Mouse (Mus musculus) urinary bladder, postnatal 36 days (tissue): ENCODE measurements around the gene Frmd5.
A peak's percentile ranks its signal among the peaks of the same experiment; 100 is the strongest.
"Not testable (repeated sequence)": the region's sequence is repeated elsewhere in the genome, so short reads cannot be mapped to it uniquely, and the experiment has no call there.

Experiments
- DNase-seq, 2 experiments: peaks; one replicate each; pipeline ENCODE4 v3.0.0; 2022; ENCODE audit warnings: low spot score in 2 of 2, mixed read lengths in 1 of 2

Frmd5 gene

DNA sequence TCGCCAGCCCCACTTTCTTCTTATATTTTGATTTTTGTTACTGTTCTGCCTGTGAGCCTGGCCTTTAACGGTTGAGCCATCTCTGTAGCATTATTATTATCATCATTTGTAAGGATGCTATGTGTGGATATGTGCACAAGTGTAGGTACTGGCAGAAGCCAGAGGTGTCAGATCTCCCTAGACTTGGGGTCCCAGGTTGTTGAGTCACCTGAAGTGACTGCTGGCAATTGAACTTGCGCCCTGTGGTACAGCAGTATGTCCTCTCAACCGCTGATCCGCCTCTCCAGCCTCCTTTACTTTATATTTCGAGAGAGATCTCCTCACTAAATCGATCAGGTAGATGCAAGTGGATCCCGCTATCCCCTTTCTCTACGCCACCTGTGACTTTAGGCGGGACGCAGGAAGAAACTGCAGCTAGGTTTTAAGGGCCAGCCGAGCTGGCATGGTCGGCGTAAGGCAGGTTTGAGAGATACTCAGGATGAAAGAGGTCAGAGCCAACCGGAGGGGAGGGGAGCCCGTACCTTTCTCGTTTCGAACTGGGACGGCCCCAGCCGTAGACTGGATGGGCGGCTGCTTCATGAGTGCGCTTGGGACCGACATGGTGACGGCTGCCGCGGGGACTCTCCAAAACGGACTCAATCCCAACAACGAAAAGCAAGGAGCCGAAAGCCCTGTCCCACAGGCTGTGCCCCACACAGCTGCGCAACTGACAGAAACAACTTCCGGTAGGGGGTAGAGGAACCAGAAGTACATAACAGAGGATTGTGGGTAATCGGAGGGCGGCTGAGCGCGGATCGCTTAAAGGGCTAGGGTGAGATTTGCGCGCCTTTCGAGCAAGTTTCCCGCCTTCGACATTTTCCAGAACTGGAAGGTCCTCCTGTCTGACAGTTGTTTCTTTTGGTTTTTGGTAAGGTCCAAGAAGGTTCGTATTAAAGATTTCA, 300.7 kb downstream of the Frmd5 start, which contains the start of the genes Mfap1a and Wdr76:
TSS of gene Mfap1a (minus strand) at position 724 of the 941 bp plus-strand sequence.
TSS of gene Wdr76 (plus strand) at position 782 of the 941 bp plus-strand sequence.
- DNase-seq = peak; percentile 70 to 84

DNA sequence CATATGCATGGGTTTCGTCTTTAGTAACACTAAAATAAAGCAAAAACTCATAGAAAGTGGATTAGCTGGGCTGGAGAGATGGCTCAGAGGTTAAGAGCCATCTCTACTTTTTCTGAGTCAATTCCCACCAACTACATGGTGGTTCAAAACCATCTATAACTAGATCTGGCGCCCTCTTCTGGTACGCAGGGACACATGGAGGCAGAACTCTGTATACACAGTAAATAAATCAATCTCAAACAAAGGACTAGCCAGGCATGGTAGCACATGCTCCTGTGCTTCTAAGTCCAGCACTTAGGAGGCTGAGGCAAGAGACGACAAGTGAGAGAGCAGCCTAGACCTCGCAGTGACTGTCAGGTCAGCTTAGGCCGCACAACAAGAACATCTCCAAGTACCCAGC, 305.3 kb downstream of the Frmd5 start:
- not testable (repeated sequence) for DNase-seq
